Mouse (Mus musculus): ENCODE data around the gene Itfg1.

DNA sequence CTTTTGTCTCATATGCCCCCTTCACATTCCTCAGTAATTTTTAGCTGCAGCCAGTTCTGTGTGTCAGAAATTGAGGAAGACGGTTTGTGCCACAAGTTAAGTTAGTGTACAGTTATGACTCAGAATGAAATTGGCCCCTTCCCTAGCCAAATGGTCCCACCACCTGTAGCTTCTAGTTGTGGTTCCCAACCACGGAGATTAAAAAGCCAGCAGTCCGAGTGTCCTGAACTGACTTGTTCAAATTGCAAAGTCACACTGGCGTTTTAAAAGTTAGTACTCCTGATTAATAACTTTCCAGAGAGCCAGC, 721 bp upstream of the Itfg1 start:
- TF ChIP-seq CTCF (IDR thresholded peaks at IDR 0.05; ENCODE audit: low read depth) = no peak
- TF ChIP-seq EP300 (IDR thresholded peaks at IDR 0.05; ENCODE audit: low read depth) = no peak

All from liver, embryonic 14.5 days (tissue).